Mouse (Mus musculus): ENCODE measurements at regions not wholly inside any gene's neighbourhood (a gene's known extent, or its start where the extent isn't known, plus 50 kb on each side); places are given as distances from the start of the nearest gene placed in this dataset.

DNA sequence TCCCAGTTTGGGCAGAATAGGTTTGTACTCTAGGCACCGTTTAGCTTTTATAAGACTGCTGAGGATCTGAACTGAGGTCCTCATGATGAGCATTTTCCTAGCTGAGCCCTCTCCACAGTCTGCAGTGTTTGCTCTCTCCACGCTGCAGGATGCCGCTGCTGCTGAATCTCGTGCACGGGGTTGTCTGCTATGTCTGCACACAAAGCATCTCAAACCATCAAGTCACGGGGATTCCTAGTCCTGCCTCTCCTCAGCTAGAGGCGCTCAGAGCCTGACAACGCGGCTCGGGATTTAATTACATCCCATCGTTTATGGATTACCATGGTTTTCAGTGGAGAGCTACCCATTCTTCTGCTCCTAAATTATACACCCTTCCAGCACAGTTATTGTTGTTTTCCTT is 175.6 kb downstream of the Rnf144b start:
- DNase-seq = no peak

DNA sequence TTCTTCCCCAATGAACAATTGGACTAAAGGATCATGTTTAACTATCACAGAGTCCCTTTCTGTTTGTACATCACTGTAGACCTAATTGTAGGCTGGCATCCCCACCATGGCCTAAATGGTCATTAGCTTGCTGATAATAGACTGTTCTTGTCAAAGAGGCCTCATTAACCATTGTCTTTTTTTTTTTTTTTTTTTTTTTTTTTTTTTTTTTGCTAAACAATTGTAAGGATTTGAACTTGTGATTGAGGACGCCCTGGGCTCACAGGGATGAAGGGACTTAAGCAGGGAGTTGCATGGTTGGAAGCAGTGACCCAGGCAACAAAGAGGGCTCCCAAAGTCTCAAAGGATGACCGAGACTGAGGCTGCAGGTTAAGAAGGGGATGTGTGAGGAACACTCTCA is 178.0 kb downstream of the Rnf144b start:
- no peak for DNase-seq

DNA sequence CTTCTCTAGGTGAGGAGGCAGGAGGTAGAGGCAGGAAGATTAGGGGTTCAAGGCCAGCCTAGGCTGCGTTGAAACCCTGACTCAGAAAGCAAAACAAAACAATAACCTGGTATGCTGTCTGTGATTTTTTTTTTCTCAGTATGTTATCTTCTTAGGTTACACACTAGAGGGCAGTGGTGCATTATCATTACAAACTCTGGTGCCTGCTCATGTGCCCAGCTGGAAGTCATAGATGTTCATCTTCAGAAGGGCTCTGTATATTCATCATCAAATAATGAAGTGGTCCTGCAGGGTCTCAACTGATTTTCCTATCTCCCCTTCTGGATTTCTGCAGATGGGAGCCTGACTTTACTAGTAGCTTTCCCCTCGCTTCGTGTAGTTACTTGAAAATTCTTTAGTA is 178.6 kb downstream of the Rnf144b start:
- DNase-seq = peak; percentile 62 to 74

DNA sequence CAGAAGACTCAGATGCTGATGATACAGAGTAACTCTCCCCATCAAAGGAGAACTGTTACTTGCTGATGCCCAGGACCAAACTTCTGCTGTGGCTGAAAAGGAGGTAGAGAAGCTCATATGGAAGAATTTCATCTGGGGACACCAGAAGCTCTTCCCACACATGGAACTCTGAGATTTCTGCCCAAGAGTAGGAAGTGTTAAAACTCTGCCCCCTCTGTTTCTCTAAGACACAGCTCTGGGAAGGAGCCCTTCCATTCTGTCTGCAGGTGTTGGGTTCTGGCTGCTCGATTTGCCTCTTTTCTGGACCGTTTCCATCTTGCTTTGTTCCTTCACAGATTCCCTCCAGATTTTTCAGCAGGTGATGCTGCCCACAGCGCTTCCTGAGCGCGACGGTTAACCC is 187.0 kb downstream of the Rnf144b start:
- no peak for DNase-seq

DNA sequence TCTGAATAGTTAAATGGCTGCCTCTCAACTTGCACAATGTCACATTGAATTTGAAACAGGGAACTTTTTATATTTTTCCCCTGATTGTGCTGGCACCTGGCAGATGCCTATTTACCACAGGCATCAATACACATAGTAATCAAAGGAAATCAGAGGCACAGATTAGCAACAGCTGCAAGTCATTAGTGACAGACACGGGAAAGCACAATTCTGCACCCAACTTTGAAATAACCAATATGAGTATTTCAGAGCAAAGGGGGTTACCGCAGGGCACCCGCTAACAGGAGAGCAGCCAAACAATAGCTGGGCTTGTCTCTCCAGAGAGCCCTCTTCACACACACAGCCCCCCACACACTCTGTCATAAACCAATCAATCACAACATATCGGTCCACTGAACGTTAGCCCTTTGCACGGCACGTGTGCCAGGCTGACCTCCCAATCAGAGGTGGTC is 188.3 kb downstream of the Rnf144b start:
- no peak for DNase-seq

- DNase-seq = peak in 1 of 2 experiments; percentile 12
Observed at GRCm38 (mm10) chr13:47319549-47319948, 197.1 kb downstream of the Rnf144b start.

DNA sequence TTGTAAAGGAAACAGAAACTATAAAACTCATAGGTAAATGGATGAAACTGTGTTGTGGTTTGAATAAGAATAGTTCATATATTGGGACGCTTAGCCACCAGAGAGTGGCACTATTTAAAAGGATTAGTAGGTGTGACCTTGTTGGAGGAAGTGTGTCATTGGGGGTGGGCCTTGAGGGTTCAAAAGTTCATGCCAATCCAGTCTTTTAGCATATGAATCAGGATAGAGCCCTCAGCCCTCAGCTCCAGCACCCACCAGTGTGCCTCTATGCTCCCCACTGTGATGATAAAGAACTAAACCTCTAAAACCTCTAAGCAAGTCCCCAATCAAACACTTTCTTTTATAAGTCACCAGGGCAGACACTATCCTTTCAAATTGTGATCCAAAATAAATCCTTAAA is 199.4 kb downstream of the Rnf144b start:
- no peak for DNase-seq

- peak; percentile 61 to 65 for DNase-seq
Observed at GRCm38 (mm10) chr13:47335996-47336684, 213.7 kb downstream of the Rnf144b start.

DNA sequence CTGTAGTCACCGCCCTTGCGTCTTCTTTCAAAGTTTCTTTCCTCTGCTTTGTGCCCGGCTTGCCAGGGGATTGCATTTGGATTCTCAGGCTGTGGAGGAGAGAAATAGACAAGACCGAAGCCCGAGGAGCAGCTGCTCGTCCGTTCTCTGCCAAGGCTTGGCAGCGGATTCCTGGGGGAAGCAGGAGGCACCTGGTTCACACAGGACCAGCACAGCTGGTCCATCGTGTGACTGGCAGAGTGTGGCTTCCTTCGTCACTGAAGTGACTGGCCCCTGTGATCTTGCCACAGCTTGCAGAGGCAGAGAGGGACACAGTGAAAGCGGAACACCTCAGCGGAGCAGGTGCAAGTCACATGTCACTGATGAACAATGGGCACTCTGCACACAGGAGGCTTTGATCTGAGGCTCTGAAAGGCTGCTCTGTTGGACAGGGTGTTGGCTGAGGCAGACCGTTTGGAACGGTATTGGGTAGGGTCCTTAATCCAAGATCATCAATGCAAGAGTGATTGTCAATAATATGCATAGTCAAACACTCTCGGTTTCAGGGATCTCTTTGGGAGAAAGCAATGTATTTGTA is 214.5 kb downstream of the Rnf144b start:
- DNase-seq = peak; percentile 88 to 94

- DNase-seq = no peak
Observed at GRCm38 (mm10) chr13:47339411-47339810, 217.0 kb downstream of the Rnf144b start.

- peak; percentile 57 to 75 for DNase-seq
Observed at GRCm38 (mm10) chr13:47342361-47342760, 219.9 kb downstream of the Rnf144b start.

GRCm38 (mm10) chr13:47345576-47345975 is 223.1 kb downstream of the Rnf144b start:
- peak; percentile 27 to 49 for DNase-seq

DNA sequence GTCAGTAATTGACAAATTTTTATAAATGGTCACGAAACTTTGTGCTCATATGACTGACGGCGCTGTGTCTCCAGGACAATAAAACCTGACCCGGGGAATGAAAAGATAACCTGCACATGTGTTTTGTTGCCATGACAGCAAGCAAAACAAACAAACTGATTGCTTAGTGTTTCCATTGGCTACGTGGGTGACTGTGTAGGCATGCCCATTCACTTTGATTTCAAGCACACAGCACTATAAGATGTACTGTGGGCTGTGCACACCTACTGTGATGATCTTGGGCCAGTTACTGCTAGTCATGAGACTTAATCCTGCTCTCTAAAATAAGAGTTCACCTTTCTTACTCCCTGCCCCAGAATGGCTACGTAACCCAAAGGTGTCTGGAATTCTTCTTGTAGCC is 225.4 kb downstream of the Rnf144b start:
- DNase-seq = no peak

DNA sequence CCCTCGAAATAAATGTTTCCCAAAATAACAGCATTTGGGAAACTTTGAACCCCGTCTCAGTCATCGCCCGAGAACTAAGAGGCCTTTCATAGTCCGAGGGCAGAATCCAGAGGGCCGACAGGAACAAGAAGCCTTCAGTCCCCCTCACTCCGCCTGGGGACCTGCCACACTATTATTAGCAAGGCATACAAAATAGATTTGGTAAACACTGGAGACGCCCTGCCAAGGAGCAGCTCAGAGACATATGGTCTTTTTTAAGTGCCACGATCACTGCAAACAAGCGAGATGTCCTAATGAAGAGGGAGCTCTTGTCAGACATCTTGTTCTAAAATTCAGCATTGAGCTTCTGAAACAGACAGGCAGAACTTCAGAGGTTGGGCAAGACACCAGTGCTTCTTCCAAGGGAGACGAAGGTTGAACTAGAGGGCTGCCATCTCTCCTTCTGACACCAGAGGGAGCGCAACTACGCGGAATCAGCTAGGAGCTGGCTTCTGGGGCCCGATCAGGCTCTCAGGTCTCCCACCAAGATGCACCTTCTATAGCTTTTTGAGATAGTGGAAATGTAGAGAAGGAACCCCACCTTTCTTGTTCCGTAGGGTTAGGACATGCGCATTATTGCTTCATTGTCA is 226.2 kb downstream of the Rnf144b start:
- DNase-seq = peak; percentile 95 to 96

DNA sequence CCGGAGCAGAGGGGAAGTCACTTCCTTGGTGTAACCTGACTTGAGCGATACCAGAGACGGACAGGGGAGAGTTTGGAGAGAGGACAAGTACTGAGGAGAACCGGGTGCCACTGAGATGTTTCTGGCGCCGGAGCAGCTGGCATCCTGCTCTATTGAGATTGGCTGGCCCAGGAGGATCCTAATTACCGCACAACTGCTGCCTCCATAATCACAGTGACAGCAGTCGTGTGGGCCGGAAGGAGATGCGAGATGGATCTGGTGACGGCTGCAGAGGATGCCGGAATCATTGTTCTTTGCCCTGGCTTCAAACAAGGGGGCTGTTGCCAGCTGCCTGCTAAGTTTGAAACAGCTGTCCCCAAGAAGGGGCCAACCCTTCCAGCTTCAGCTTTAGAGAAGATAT is 232.0 kb downstream of the Rnf144b start:
- peak; percentile 83 to 86 for DNase-seq

GRCm38 (mm10) chr13:47355169-47355568 is 232.7 kb downstream of the Rnf144b start:
- DNase-seq = no peak

DNA sequence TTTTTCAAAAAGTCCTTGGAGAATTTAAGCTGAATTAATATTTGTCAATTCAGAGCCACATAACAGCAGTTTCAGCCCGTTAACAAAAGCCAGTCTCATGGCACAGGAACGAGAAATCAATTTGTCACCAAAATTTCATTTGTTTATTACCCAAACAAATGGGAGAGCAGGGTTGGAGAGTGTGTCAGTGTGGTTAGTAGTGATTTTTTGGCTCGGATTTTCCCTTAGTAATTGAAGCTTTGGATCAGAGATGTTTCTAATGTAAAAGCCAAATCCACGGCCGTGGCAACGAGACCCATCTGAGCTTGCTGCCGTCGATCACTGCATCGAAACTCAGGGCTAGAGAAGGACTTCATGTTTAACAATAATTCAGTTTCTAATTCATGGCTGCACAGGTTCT is 236.5 kb downstream of the Rnf144b start:
- DNase-seq = no peak

- peak in 1 of 2 experiments; percentile 18 for DNase-seq
Observed at GRCm38 (mm10) chr13:47365776-47366175, 243.3 kb downstream of the Rnf144b start.

GRCm38 (mm10) chr13:47368041-47368823 is 245.8 kb downstream of the Rnf144b start:
- DNase-seq = no peak

- peak; percentile 23 to 57 for DNase-seq
Observed at GRCm38 (mm10) chr13:47374583-47374982, 252.1 kb downstream of the Rnf144b start.

- no peak for DNase-seq
Observed at GRCm38 (mm10) chr13:47391023-47391422, 268.6 kb downstream of the Rnf144b start.

GRCm38 (mm10) chr13:47397726-47398350 is 275.4 kb downstream of the Rnf144b start:
- peak; percentile 72 to 73 for DNase-seq

- peak; percentile 29 to 39 for DNase-seq
Observed at GRCm38 (mm10) chr13:47398976-47399375, 276.5 kb downstream of the Rnf144b start.

Data from cerebellum, postnatal 10 days (tissue).